Mouse (Mus musculus): Measurements from ENCODE around the gene Efna5. TPM values are rescaled to one million over a fixed set of nuclear protein-coding genes. Genes with fewer than 3 reads are reported as not detected.

Gene Efna5
- polyA plus RNA-seq, 1 experiment from 2014 or later, result 17.3 TPM

DNA sequence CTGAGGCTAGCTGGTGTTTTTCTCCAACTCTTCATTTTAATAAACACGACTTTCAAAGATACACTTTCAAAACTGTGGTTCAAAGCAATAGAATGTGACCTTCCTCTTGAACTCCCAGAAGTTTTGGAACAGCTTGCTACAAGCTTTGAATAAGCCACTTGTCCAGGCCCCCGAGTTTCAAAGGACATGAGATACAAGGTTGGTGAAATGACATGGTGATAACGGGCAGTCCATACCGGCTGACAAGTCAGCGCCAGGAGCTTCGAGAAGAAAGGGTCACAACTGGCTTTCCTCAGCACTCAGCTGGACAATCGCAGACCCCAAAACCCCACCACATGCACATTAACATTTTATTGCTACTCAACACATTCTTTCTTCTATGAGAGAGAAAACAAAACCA lies 219.3 kb downstream of the Efna5 start:
- no peak for TF ChIP-seq CTCF (IDR thresholded peaks at IDR 0.05; ENCODE audit: low read depth)
- DNase-seq (ENCODE audit: low spot score) (no peak), ATAC-seq (replicated peaks; ENCODE audit: low FRiP score, low read depth) (no peak)
- no peak overlapping the region for H3K9ac ChIP-seq (ENCODE audit: low read depth, low read length)
- H3K4me2 ChIP-seq (ENCODE audit: low read length), result no peak overlapping the region
- no peaks in the 10 kb centered on the region for H3K9me3 ChIP-seq (replicated peaks; ENCODE audit: low read length)
- H3K4me3 ChIP-seq (replicated peaks; ENCODE audit: low read depth, low read length), result no peak overlapping the region
- no peaks in the 10 kb centered on the region for H3K36me3 ChIP-seq (ENCODE audit: insufficient read depth, low read length)
- no peaks in the 10 kb centered on the region for H3K4me1 ChIP-seq (replicated peaks; ENCODE audit: insufficient read depth, low read length)
- WGBS, result 62% methylated on average over 7 of the region's 7 CpGs
- no peak overlapping the region for H3K27ac ChIP-seq
- H3K27me3 ChIP-seq (ENCODE audit: insufficient read depth, low read length), result no peaks in the 10 kb centered on the region

DNA sequence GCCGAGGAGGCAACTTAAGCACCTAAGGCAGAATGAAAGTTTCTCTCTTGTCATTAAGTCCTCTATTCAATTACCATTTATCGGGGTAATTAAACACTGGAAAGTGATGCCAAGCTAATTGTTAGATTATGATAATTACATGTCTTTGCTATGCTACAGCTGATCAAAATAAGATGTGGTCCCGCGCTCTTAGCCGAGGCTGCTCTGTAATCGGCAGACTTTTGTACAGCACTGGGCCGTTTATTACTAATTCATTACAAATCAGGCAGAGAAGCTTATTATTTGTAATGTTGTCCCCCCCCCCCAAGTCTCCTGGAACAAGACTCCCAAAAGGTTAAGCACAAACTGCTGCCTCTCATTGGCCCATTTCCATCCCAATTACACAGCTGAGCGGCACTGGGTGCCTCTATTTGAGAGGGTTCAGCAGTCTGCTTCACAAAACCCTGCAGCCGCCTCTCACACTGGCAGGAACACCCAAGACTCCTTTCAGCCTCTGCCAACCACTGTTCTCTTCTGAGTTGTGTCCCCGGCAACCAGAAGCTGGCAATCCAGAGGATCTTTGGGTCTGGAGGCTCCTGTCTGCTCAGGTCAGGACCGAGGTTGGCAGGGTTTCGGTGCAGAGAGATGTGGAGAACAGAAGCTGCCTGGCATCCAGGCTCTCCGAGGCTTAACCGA lies 221.5 kb downstream of the Efna5 start:
- ATAC-seq (replicated peaks; ENCODE audit: low FRiP score, low read depth) (no peak), DNase-seq (ENCODE audit: low spot score) (no peak)
- H3K27ac ChIP-seq, result no peak overlapping the region
- no peaks in the 10 kb centered on the region for H3K4me1 ChIP-seq (replicated peaks; ENCODE audit: insufficient read depth, low read length)
- no peaks in the 10 kb centered on the region for H3K27me3 ChIP-seq (ENCODE audit: insufficient read depth, low read length)
- H3K4me2 ChIP-seq (ENCODE audit: low read length), result no peak overlapping the region
- no peaks in the 10 kb centered on the region for H3K9me3 ChIP-seq (replicated peaks; ENCODE audit: low read length)
- TF ChIP-seq CTCF (IDR thresholded peaks at IDR 0.05; ENCODE audit: low read depth), result no peak
- no peaks in the 10 kb centered on the region for H3K36me3 ChIP-seq (ENCODE audit: insufficient read depth, low read length)
- no peak overlapping the region for H3K4me3 ChIP-seq (replicated peaks; ENCODE audit: low read depth, low read length)
- no peak overlapping the region for H3K9ac ChIP-seq (ENCODE audit: low read depth, low read length)
- 70% methylated on average over 14 of the region's 14 CpGs for WGBS

DNA sequence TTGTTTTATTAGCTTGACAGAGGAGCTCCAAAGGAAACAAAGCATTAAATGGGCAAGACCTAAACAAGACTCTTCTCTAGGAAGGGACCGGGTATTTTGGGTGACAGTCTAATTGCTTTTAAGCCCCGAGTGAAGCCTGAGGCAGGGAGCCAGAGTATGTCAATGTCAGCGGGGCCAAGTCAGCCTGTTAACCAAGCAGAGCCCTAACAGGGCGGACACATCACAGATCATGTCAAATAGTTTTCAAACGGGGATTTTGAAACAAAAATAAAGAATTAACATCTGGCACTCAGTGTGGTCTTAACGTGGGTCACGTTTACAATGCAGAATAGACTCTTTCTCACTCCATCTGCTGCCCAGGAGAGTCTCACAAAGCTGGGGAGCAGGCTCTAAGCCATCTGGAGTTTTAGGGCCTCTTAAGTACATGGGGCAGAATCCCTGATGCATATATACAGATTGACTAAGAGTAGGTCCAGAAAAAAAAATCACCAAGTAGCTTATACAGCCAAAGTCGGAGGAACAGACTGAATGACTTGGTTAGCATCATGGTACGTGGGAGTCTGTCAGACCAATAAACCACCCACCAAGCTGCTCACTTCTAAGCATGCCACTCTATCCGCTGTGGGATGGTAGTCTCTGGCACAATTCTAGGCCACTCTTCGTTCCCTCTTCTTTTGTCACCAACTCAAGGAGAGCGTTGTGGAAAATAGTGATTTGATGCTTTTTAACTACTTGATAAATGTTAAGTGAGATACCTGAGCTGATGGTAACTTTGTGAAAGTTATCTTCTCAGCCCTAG lies 223.1 kb downstream of the Efna5 start:
- Histone ChIP-seq H3K4me3 (replicated peaks; ENCODE audit: low read depth, low read length) (no peak overlapping the region), H3K4me2 (ENCODE audit: low read length) (no peak overlapping the region), H3K27me3 (ENCODE audit: insufficient read depth, low read length) (no peaks in the 10 kb centered on the region), H3K27ac (no peak overlapping the region), H3K9ac (ENCODE audit: low read depth, low read length) (no peak overlapping the region), H3K9me3 (replicated peaks; ENCODE audit: low read length) (no peaks in the 10 kb centered on the region), H3K4me1 (replicated peaks; ENCODE audit: insufficient read depth, low read length) (no peaks in the 10 kb centered on the region), H3K36me3 (ENCODE audit: insufficient read depth, low read length) (no peaks in the 10 kb centered on the region)
- DNase-seq (ENCODE audit: low spot score) (no peak), ATAC-seq (replicated peaks; ENCODE audit: low FRiP score, low read depth) (no peak)
- no peak for TF ChIP-seq CTCF (IDR thresholded peaks at IDR 0.05; ENCODE audit: low read depth)
- WGBS, result 53% methylated on average over 12 of the region's 12 CpGs

DNA sequence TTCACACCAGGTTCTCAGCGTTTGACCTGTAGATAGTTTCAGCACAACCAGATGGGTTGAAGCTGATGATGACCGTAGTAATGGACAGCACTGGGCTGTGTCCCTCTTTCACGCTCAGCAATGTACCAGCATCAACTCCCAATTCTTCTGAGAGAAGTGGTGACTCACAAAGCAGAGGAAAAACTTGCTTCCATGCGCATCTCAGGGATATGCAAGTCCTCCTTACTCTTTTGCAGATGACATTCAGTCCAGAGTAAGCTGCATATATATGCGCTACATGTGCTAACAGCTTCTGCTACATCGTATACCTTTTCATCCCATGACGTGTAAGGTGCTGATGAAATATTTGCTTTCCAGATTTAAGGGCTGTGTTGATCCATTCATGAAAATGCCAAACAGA lies 224.1 kb downstream of the Efna5 start:
- Histone ChIP-seq H3K4me2 (ENCODE audit: low read length) (no peak overlapping the region), H3K4me1 (replicated peaks; ENCODE audit: insufficient read depth, low read length) (no peaks in the 10 kb centered on the region), H3K27ac (no peak overlapping the region), H3K36me3 (ENCODE audit: insufficient read depth, low read length) (no peaks in the 10 kb centered on the region), H3K27me3 (ENCODE audit: insufficient read depth, low read length) (no peaks in the 10 kb centered on the region), H3K4me3 (replicated peaks; ENCODE audit: low read depth, low read length) (no peak overlapping the region), H3K9ac (ENCODE audit: low read depth, low read length) (no peak overlapping the region), H3K9me3 (replicated peaks; ENCODE audit: low read length) (no peaks in the 10 kb centered on the region)
- 80% methylated on average over 7 of the region's 7 CpGs for WGBS
- DNase-seq (ENCODE audit: low spot score), result no peak
- no peak for TF ChIP-seq CTCF (IDR thresholded peaks at IDR 0.05; ENCODE audit: low read depth)
- ATAC-seq (replicated peaks; ENCODE audit: low FRiP score, low read depth), result no peak

DNA sequence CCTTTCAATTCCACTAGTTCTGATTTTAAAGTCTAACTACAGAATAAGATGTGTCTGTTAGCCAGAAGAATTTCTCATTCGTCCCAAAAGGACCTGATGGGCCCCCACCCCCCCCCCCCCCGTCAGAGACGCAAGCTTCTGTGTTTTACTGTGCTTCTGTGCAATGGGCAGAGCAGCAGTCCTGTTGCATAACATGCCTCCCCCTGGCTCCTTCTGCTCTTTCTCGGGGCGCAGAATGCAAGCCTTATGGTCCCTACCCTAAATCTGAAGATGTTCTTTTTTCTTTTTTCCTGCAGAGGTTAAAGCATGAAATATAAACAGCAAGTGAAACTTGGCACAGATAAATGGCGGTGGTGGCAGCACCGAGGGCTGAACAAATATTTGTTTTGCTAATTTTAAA lies 224.5 kb downstream of the Efna5 start:
- 49% methylated on average over 7 of the region's 7 CpGs for WGBS
- Histone ChIP-seq H3K4me2 (ENCODE audit: low read length) (no peak overlapping the region), H3K27ac (no peak overlapping the region), H3K36me3 (ENCODE audit: insufficient read depth, low read length) (no peaks in the 10 kb centered on the region), H3K27me3 (ENCODE audit: insufficient read depth, low read length) (no peaks in the 10 kb centered on the region), H3K9ac (ENCODE audit: low read depth, low read length) (no peak overlapping the region), H3K9me3 (replicated peaks; ENCODE audit: low read length) (no peaks in the 10 kb centered on the region), H3K4me3 (replicated peaks; ENCODE audit: low read depth, low read length) (no peak overlapping the region), H3K4me1 (replicated peaks; ENCODE audit: insufficient read depth, low read length) (no peaks in the 10 kb centered on the region)
- no peak for DNase-seq (ENCODE audit: low spot score)
- ATAC-seq (replicated peaks; ENCODE audit: low FRiP score, low read depth), result no peak
- no peak for TF ChIP-seq CTCF (IDR thresholded peaks at IDR 0.05; ENCODE audit: low read depth)

DNA sequence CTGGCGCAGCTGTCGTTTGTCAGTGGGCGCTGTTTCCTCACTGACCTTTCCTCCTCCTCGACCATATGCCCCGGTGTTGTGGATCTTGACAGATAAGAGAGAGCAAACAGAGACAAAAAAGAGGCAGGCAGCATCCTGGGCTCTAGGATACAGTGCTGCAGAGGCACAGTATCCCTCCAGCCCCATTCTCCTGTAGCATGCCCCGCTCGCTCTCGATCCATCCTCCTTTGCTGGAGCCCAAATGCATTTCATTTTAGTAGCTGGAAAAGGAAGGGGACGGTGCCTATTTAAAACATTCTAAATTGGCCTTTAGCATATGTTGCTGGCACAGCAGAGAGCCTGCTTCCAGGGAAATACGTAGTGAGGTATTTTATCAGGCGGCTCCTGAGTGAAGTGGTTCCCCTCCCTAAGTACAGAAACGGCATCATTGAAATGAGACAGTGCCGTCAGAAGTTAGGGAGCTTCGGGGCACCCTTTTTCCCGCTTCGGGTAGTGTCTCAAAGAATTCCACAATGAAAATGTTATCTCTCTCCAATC lies 225.2 kb downstream of the Efna5 start:
- 62% methylated on average over 16 of the region's 16 CpGs for WGBS
- Histone ChIP-seq H3K9ac (ENCODE audit: low read depth, low read length) (no peak overlapping the region), H3K4me3 (replicated peaks; ENCODE audit: low read depth, low read length) (no peak overlapping the region), H3K36me3 (ENCODE audit: insufficient read depth, low read length) (no peaks in the 10 kb centered on the region), H3K4me2 (ENCODE audit: low read length) (no peak overlapping the region), H3K4me1 (replicated peaks; ENCODE audit: insufficient read depth, low read length) (no peaks in the 10 kb centered on the region), H3K9me3 (replicated peaks; ENCODE audit: low read length) (no peaks in the 10 kb centered on the region), H3K27me3 (ENCODE audit: insufficient read depth, low read length) (no peaks in the 10 kb centered on the region), H3K27ac (no peak overlapping the region)
- no peak for ATAC-seq (replicated peaks; ENCODE audit: low FRiP score, low read depth)
- no peak for TF ChIP-seq CTCF (IDR thresholded peaks at IDR 0.05; ENCODE audit: low read depth)
- no peak for DNase-seq (ENCODE audit: low spot score)

Measured in kidney, postnatal 0 days (tissue).